Mouse (Mus musculus) layer of hippocampus, postnatal 14 days (tissue): ENCODE measurements at regions not wholly inside any gene's neighbourhood (a gene's known extent, or its start where the extent isn't known, plus 50 kb on each side); places are given as distances from the start of the nearest gene placed in this dataset.

ENCODE experiments used
- DNase-seq, 2 experiments: peaks; one replicate each; pipeline ENCODE4 v3.0.0; 2021 to 2022; ENCODE audit warnings: low spot score in 2 of 2, mixed read lengths in 1 of 2

- DNase-seq, result no peak
Observed at GRCm38 (mm10) chr6:35608336-35608735, 68.6 kb upstream of the Mtpn start.

- no peak for DNase-seq
Observed at GRCm38 (mm10) chr6:35605100-35605499, 65.4 kb upstream of the Mtpn start.

GRCm38 (mm10) chr6:35601373-35601772 lies 61.7 kb upstream of the Mtpn start:
- no peak for DNase-seq

DNA sequence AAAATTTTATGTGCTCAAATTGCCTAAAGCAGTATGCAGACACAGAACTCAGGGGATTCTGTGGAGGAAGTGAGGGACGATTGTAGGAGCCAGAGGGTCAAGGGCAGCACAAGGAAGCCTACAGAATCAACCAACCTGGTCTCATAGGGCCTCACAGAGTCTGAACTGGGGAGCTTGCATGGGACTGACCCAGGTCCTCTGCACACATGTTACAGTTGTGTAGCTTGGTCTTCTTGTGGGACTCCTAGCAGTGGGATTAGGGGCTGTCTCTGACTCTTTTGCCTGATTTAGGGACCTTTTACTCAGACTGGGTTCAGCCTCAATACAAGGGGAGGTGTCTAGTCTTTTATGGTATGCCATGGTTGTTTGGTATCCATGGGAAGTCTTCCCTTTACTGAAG lies 60.2 kb upstream of the Mtpn start:
- DNase-seq, result no peak

DNA sequence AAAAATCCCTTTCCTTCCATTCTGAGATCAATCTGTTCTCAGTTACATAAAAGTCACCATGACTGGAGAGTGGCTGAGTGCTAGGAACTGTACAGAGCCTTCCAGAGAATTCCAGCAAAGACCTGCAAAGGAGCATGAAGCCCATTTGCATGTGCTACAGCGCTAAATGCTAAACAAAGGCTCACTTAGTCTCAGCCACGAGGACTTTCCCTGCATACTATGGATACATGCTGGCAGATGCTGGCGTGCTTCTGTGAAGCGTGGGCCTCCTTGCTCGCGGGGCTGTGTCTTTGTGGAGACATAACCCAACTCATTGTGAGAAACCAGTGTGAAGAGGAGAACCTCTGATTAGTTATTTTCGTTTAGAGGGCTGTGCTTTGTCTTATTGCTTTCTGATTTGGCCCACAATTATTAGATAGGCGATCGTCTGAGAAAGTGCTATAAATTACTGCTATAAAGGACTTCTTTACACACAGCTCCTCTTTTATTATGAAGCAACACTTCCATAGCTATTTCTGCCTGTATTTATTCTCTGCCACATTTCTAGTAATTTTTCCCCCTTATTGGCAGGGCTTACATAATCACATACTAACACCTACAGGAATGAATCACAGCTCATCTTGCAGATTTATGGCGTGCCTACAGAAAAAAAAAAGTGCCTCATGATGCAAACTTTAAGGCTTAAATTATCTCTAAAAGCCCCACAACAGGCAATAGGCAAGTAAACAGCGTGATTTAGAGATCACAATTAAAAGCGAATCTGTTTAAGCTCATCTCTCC lies 58.9 kb upstream of the Mtpn start:
- DNase-seq, result peak; percentile 10 to 14

GRCm38 (mm10) chr6:35595012-35595411 lies 55.3 kb upstream of the Mtpn start:
- DNase-seq, result no peak

DNA sequence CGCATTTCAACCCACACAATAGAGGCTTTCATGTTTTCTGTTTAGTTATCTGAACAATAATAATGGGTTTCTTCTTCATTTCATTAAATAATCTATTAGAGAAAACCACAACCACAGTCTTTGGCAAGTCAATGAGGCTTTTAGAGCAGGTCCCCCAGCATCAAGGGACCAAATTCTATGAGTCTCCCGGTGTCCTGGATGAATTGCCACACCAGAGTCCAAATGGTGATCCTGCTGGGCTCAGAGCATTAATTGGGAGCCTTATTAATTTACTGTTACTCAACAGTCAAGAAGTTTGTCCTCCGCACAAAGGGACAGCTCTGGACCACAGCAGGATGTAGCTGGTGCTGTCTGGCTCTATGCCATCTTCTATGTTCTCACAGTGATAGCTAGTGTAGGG lies 52.5 kb upstream of the Mtpn start:
- DNase-seq, result no peak
